Mouse (Mus musculus) thymus, postnatal 36 days (tissue): ENCODE results near the gene Crebrf.
A peak's percentile ranks its signal among the peaks of the same experiment; 100 is the strongest.

Source experiments
- DNase-seq, 2 experiments: peaks; one replicate each; pipeline ENCODE4 v3.0.0; 2022; ENCODE audit warnings: mixed read lengths in 2 of 2

Gene Crebrf

GRCm38 (mm10) chr17:26705463-26706359 is 9.7 kb upstream of the Crebrf start:
- no peak for DNase-seq

GRCm38 (mm10) chr17:26707066-26707465 is 8.4 kb upstream of the Crebrf start:
- DNase-seq: no peak

GRCm38 (mm10) chr17:26708499-26708898 is 7.0 kb upstream of the Crebrf start:
- DNase-seq: no peak

- no peak for DNase-seq
These were observed 6.4 kb upstream of the Crebrf start for GRCm38 (mm10) chr17:26708993-26709590.

GRCm38 (mm10) chr17:26710049-26710448 is 5.4 kb upstream of the Crebrf start:
- DNase-seq: no peak

DNA sequence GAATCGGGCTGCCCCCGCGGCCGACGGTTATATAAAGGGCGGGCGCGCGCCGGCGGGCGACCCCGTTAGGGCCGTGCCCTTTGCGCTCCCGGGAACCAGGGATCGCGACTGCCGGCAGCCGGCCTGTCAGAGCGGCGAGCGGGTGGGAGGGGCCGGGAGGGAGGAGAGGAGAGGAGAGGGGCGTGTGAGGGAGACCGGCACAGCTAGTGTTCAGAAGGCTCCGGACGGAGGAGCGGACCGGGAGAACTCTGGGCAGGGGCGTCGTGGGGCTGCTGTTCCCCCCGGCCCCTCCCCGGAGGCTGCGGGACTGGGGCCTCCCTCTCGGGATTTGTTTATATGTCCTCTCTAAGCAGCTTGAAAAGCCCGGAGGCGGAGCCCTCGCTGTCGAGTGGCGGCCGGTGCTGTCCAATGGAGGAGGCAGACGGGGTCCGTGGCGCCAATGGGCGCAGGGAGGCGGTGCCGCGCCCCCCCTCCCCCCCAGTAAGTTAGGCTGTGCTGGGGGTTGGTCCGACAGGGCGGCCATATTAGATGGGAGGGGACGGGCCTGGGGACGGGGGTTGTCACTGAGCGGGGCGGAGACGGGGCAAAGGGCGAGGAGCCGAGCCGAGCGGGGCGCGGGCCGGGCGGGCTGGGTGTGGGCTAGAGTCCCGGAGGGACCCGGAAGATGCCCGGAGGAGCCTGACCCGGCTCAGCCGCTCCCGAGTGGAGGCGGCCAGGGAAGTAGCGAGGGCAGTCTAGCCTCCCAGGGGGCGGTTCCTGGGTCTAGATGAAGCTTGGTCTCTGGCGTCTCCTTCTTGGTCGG is 667 bp downstream of the Crebrf start:
- DNase-seq: peak; percentile 93 to 96

GRCm38 (mm10) chr17:26717868-26718267 is 2.4 kb downstream of the Crebrf start:
- DNase-seq: no peak

- DNase-seq: no peak
These were observed 4.0 kb downstream of the Crebrf start for GRCm38 (mm10) chr17:26719405-26719804.

DNA sequence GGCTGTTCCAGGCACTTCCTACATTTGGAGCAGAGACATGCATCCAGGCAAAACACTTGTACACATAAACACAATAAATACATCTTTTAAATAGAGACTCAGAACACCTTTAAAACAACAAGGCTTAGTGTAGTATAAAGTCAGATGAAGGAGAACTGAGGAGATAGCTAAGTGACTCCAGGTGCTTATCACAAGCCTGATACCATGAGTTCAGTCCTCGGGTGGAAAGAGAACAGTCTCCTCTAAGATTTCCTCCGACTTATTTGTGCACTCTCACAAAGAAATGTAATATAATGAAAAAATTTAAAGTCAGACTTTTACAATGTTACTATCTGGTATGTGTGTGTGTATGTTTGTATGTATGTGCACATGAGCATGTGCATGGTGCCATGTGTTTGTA is 6.4 kb downstream of the Crebrf start:
- DNase-seq: no peak

GRCm38 (mm10) chr17:26724790-26725189 is 9.3 kb downstream of the Crebrf start:
- DNase-seq: no peak

GRCm38 (mm10) chr17:26726674-26727073 is 11.2 kb downstream of the Crebrf start:
- no peak for DNase-seq

- DNase-seq: no peak
These were observed 11.8 kb downstream of the Crebrf start for GRCm38 (mm10) chr17:26727110-26727755.

- DNase-seq: no peak
These were observed 27.1 kb downstream of the Crebrf start for GRCm38 (mm10) chr17:26742581-26742980.

- DNase-seq: no peak
These were observed 27.8 kb downstream of the Crebrf start for GRCm38 (mm10) chr17:26743294-26743693.

GRCm38 (mm10) chr17:26749975-26750374 is 34.5 kb downstream of the Crebrf start:
- DNase-seq: no peak

GRCm38 (mm10) chr17:26752297-26752696 is 36.8 kb downstream of the Crebrf start:
- DNase-seq: no peak

DNA sequence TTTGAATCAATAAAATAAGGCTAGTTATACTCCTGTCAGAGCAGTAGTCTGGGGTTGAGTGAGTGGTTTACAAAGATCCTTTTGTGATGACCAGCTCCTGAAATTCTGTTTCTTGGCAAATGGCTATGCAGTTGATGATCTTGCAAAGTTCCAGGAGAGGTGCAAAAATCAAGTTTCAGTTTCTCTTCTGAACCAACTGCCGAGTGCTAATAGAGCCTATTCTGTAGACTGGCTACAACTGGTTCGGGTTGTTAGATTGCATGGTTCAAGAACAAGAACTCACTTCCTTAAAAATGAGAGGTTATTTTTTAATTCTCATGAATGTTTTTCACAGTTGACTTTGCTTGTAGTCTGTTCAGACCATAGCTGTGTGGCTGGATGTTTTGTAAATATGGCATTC is 38.0 kb downstream of the Crebrf start:
- DNase-seq: no peak

GRCm38 (mm10) chr17:26767100-26767753 is 51.8 kb downstream of the Crebrf start:
- DNase-seq: no peak

DNA sequence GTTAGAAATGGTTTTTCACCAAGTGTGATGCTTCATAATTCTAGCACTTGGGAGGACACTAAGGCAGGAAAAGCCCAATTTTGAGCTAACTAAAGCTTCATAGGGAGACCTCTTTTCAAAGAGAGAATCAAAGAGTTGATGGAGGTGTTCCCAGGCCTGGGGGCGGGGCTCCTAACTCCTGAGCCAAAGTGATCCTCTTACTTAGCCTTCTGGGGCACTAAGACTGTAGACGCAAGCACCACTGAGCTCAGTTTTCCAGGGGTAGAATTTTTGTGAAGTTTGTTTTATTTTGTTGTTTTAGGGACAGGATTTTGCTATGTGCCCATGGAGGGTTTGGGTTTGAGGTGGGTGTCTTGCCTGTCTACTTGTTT is 52.3 kb downstream of the Crebrf start:
- DNase-seq: no peak

DNA sequence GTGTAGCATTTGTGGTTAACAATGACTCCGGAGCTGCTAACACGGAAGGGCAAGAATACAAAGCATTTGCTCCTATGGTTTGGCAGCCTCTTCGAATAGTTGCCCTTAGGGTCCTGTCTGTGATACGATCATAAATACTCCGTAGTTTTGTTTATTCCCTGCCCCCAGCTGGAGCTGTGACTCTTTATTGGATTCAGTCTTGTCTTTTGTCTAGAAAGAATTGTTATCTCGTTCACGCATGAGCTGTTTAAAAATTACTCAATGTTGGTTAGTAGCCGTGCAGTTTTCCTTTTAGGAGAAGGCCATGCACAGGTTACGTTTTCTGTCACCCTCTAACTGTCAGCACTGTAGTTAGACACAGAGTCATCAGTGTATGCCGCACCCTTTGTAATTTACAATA is 60.8 kb downstream of the Crebrf start:
- no peak for DNase-seq

- no peak for DNase-seq
These were observed 62.6 kb downstream of the Crebrf start for GRCm38 (mm10) chr17:26778001-26778400.

GRCm38 (mm10) chr17:26778430-26779100 is 63.1 kb downstream of the Crebrf start:
- DNase-seq: no peak
